Mouse (Mus musculus) cerebellum, adult 11 months (tissue): ENCODE measurements around the gene Nek2.

Experiments used
- DNase-seq: peaks from one replicate; pipeline ENCODE4 v3.0.0; 2022

The Nek2 gene

GRCm38 (mm10) chr1:191821326-191822091 is at the start of gene Nek2:
TSS of gene Nek2 (plus strand) at chr1:191821444.
- peak; percentile 88 for DNase-seq

- DNase-seq: peak; percentile 13
Observed at GRCm38 (mm10) chr1:191774106-191774505, 47.1 kb upstream of the Nek2 start.

- no peak for DNase-seq
Observed at GRCm38 (mm10) chr1:191775116-191775515, 46.1 kb upstream of the Nek2 start.

- DNase-seq: no peak
Observed at GRCm38 (mm10) chr1:191777521-191777920, 43.7 kb upstream of the Nek2 start.

- DNase-seq: no peak
Observed at GRCm38 (mm10) chr1:191780470-191780869, 40.8 kb upstream of the Nek2 start.

- DNase-seq: no peak
Observed at GRCm38 (mm10) chr1:191785108-191785507, 36.1 kb upstream of the Nek2 start.

GRCm38 (mm10) chr1:191786255-191786654 is 35.0 kb upstream of the Nek2 start:
- no peak for DNase-seq

- DNase-seq: no peak
Observed at GRCm38 (mm10) chr1:191787379-191787778, 33.9 kb upstream of the Nek2 start.

- no peak for DNase-seq
Observed at GRCm38 (mm10) chr1:191792991-191793390, 28.3 kb upstream of the Nek2 start.

GRCm38 (mm10) chr1:191793888-191794532 is 27.2 kb upstream of the Nek2 start:
- no peak for DNase-seq

- DNase-seq: no peak
Observed at GRCm38 (mm10) chr1:191796238-191796896, 24.9 kb upstream of the Nek2 start.

GRCm38 (mm10) chr1:191802093-191802819 is 19.0 kb upstream of the Nek2 start:
- DNase-seq: no peak

- no peak for DNase-seq
Observed at GRCm38 (mm10) chr1:191802820-191803655, 18.2 kb upstream of the Nek2 start.

GRCm38 (mm10) chr1:191804747-191805146 is 16.5 kb upstream of the Nek2 start:
- no peak for DNase-seq

- DNase-seq: no peak
Observed at GRCm38 (mm10) chr1:191805788-191806187, 15.5 kb upstream of the Nek2 start.

GRCm38 (mm10) chr1:191806740-191807139 is 14.5 kb upstream of the Nek2 start:
- no peak for DNase-seq

GRCm38 (mm10) chr1:191807979-191808378 is 13.3 kb upstream of the Nek2 start:
- no peak for DNase-seq

GRCm38 (mm10) chr1:191808688-191809223 is 12.5 kb upstream of the Nek2 start:
- peak; percentile 88 for DNase-seq

GRCm38 (mm10) chr1:191811774-191812173 is 9.5 kb upstream of the Nek2 start:
- no peak for DNase-seq

- DNase-seq: no peak
Observed at GRCm38 (mm10) chr1:191812949-191813691, 8.1 kb upstream of the Nek2 start.

GRCm38 (mm10) chr1:191814240-191814639 is 7.0 kb upstream of the Nek2 start:
- no peak for DNase-seq
